Mouse (Mus musculus) testis, adult 2 months (tissue): ENCODE measurements around the gene Tmem135.

Source experiments
- CTCF ChIP-seq: fragments of 200-500 bp; IDR thresholded peaks from 2 replicates; pipeline ENCODE4 v1.5.1; 2012; ENCODE audit warnings: low read depth, mild to moderate bottlenecking, inconsistent platforms, low read length, moderate library complexity; ENCODE audit not compliant: control insufficient read depth, insufficient read depth, insufficient replicate concordance
- POLR2A ChIP-seq: fragments of 200-500 bp; IDR thresholded peaks from 2 replicates; pipeline ENCODE4 v1.6.1; 2012; ENCODE audit warnings: low read depth, mild to moderate bottlenecking, inconsistent platforms, low read length, moderate library complexity; ENCODE audit not compliant: control insufficient read depth

DNA sequence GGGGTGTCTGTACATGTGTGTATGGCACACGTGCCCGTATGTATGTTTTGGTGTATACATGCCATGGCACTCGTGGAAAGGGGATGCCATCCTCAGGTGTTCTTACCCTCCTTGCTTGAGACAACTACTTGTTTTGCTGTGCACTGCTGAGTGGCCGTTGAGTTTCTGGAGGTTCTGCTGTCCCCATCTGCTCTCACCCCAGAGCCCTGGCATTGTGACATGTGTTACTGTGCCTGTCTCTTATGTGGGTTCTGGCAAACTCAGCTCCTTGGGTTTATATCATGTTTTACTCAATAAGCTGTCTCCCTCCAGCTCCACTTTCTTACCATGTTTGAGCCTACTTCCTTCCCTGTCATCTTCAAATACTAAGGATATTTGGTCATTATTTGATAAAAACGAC, 40.0 kb downstream of the Tmem135 start:
- TF ChIP-seq CTCF = no peak
- no peak for TF ChIP-seq POLR2A
